Mouse (Mus musculus): ENCODE results near the gene Scd4. TPM values are rescaled to one million over a fixed set of nuclear protein-coding genes. Genes with fewer than 3 reads are reported as not detected.
"Not testable (repeated sequence)": the region's sequence is repeated elsewhere in the genome, so short reads cannot be mapped to it uniquely, and the experiment has no call there.

Scd4 gene
- total RNA-seq, 1 experiment from 2014 or later, result 2.9 TPM

DNA sequence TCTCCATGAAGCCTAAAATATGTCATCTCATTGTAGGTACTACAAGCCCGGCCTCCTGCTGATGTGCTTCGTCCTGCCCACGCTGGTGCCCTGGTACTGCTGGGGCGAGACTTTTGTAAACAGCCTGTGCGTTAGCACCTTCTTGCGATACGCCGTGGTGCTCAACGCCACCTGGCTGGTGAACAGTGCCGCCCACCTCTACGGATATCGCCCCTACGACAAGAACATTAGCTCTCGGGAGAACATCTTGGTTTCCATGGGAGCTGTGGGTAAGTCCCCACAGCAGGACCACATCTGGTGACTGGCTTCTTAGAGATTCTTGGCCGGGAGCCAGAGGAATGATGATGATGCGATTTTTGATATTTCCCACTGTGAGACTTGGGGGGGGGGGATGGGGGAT is 31.7 kb upstream of the Scd4 start:
- no peak for DNase-seq

DNA sequence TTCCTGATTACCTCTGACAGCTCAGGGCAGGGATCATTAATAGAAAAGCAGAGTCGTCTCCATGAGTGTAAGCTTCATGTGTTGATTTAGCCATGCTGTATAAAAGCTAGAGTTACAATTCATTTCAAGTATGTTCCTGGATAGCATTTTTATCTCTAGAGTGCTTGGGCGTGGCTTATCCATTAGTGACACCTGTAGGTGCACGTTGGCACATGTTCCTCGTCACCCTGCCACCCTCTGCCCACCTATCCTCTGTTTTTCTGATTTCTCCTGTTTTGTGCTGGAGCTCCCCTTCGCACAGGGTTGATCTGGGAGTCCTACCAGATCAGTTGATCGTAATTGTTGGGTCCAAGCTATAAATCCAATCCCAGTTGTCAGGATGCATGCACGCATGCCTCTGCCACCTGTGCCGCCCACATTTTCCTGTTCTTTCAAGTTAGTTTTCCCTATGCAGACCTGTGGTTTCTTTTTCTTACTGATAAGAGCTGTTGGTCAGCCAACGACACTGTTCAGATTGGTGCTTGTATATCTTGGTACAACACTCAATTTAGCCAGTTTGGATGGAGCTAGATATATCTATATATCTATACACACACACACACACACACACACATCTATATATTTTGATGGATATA is 31.1 kb upstream of the Scd4 start:
- DNase-seq, result no peak

DNA sequence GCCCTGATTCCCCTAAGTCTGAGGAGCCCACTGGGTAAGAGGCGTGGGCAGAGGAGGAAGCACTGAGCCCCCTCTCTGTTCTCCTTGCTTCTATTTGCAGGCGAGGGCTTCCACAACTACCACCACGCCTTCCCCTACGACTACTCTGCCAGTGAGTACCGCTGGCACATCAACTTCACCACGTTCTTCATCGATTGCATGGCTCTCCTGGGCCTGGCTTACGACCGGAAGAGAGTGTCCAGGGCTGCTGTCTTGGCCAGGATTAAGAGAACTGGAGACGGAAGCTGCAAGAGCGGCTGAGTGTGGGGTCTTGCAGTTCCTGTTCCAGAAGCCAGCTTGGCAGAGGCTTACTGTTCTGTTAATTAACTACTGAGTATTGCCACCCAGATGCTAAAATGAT is 30.0 kb upstream of the Scd4 start:
- DNase-seq, result no peak

DNA sequence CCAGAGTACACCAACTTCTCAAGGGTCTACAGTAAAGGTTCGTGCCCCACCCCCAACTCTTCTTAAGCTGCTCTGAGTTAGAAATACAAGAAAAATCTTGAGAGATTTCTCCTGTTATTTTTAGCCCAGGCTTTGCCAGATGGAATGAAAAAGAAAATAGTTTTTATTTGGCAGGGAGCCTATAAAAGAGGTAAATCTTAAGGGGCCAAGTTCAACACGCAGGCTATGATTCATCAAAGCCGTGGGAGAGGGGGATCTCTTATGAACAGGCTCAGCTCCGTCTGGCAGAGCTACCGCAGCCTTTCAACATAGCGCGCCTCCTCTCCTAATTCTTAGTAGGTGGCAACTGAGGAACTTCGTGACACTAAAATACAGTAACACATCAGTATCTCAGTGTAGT is 29.4 kb upstream of the Scd4 start:
- DNase-seq, result no peak

- no peak for DNase-seq
Measured at GRCm38 (mm10) chr19:44304419-44304818, 28.5 kb upstream of the Scd4 start.

DNA sequence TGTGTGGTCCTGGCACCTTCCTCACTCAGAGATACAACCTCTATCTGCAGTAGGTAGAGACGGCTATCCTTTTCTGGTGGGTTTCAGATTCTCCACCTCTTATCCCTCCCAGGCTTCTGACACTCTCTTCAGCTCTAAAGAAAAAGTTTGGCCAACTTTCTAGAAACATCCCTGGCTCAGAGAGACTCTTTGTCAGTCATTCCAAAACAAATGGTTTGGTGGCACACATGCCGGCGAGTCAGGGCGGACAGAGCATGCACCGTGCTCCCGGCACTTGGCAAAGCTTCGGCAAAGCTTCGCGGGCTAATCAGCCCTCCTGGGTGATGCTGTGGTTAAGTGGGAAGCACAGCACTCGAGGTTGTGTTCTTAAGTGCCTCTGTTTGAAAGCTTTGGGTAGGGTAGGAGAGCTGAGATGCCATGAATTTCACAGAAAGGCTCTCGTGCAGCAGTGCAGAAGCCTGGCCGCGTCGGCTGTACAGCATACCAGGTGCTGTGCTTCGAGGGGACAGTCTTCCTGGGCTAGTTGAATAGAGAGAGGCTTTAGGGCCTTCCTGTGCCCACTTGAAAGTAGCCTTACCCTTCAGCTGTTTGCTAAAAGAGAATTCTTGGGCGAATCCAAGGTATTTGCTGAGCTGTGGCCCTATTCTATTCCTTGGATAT is 27.9 kb upstream of the Scd4 start:
- no peak for DNase-seq

DNA sequence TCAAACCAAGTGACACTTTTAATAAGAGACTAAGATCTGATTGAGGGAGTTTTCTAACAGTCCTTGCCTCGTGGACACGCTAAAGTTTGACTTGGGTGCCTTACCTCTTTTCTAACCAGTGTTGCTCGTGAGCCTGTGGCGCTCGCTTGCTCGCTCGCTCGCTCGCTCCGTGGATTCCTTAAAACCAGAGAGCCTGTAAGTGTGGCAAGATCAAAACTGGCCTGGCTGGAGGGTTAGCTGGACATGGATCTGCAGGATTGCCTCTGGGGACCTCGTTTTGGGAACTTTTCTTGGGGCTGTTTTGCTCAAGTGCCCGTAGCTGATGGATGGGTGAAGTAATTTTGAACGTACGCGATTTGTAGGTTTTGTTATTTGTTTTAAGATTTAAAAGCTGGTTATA is 27.2 kb upstream of the Scd4 start:
- DNase-seq, result no peak

DNA sequence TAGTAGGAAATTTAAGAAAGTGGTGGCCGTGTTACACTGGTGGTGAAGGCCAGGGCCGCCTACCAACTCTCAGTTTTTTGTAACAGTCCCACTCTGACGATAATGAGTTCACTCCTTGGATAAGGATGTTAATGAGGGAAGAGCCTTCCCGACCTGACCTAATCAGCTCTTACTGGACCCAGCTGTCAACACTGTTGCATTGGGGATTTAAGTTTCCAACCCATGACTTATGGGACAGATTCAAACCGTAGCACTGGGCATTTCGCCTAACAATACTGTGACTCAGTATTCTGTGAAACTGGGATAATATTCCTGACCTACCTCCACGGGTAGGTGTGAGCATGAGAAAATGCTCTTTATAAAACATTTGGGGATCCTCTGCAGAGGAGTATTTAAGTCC is 26.7 kb upstream of the Scd4 start:
- no peak for DNase-seq

DNA sequence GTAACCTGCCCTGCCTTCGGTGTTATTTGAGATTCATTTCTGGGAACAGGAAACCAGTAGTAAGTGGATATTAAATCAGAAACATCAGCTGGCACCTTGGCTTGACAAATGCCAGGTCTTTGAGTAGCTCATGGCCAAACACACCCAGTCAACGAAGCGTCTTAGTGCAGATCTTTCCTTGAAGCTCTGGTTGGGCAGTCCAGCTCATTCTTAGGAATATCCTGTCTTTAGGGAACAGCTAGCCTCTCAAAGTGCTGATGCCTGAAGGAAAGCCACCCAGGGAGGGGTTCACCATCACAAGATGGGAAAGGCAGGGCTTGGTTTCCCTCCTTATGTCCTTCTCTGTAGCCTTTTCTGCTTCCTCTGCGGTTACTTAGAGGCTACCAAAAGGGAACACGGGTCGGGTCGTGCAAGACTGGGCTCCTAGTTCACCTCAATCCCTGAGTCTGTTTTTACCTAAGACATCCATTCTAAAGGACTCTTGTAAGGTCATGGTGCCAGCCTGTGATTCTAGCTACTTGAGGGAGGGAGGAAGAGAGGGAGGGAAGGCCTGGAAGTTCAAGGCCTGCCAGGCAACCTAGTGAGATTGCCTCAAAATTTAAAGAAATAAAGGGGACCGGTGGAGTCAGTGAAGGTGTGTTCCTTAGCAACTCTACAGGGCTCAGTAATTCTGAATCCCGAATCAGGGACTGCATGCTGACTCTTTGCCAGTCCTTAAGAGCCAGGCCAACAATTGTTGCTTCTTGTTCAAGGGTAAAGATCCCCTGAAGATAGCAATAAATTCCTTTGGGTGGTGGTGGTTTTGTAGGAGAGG is 25.6 kb upstream of the Scd4 start:
- peak; percentile 7 for DNase-seq

DNA sequence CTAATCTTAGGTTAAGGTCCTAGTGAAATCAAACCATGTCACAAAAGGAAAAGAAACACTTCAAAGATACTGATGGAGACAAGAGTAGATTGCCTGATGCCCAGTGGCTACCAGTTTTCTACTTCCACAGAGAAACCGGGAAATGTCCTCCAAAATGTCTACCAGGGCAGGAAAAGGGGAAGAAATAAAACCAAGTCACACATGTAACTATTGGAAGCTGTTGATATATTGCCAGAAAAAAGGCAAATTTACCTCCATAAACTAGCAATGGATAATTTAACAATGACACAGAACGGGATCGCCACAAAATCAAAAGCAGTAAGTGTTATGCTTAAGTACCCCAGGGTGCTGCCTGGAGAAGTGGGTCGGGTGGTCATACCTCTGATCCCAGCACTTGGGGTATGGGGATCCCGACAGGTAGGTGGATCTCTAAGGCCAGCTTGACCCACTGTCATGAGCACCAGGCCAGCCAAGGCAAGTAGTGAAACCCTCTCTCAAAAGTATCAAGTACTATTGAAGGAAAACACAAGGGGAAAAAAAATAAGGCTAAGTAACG is 24.9 kb upstream of the Scd4 start:
- no peak for DNase-seq

GRCm38 (mm10) chr19:44308611-44309246 is 24.2 kb upstream of the Scd4 start:
- no peak for DNase-seq

DNA sequence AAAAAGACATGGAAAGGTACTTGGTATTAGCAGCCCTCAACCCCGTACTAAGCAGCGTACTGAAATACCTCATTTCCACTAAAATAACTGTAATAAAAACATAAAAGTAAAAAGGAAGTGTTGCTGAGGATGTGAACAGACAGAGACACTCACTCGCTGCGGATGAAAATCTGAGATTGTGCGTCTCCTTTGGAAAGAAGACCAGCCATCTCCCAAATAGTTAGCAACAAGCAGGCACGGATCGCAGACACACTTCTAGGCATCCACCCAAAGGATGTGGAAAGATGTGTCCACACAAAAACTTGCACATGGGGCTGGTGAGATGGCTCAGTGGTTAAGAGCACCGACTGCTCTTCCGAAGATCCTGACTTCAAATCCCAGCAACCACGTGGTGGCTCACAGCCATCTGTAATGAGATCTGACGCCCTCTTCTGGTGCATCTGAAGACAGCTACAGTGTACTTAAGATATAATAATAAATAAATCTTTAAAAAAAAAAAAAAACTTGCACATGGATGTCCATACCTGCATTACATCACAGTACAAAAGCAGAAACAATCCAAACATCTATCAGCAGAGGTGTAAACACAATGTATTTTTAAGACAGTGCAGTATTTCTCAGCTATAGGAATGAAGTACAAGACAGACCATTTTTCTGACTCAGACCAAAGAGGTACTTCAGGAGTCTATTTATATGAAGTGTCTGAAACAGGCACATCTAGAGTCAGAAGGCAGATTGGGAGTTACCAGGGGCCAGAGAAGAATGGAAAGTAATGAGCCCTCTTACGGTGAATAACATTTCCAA is 23.3 kb upstream of the Scd4 start:
- no peak for DNase-seq

DNA sequence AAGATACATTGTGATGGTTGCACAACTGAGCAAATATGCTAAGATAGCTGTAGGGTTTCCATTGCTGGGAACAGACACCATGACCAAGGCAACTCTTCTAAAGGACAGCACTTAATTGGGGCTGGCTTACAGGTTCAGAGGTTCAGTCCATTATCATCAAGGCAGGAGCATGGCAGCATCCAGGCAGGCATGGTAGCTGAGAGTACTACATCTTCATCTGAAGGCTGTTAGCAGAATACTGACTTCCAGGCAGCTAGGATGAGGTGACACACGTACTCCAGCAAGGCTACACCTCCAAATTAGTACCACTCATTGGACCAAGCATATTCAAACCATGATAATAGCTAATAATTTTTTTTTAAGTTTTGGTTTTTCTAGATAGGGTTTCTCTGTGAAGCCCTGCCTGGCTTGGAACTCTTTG is 22.7 kb upstream of the Scd4 start:
- not testable (repeated sequence) for DNase-seq

GRCm38 (mm10) chr19:44310814-44311213 is 22.1 kb upstream of the Scd4 start:
- no peak for DNase-seq

DNA sequence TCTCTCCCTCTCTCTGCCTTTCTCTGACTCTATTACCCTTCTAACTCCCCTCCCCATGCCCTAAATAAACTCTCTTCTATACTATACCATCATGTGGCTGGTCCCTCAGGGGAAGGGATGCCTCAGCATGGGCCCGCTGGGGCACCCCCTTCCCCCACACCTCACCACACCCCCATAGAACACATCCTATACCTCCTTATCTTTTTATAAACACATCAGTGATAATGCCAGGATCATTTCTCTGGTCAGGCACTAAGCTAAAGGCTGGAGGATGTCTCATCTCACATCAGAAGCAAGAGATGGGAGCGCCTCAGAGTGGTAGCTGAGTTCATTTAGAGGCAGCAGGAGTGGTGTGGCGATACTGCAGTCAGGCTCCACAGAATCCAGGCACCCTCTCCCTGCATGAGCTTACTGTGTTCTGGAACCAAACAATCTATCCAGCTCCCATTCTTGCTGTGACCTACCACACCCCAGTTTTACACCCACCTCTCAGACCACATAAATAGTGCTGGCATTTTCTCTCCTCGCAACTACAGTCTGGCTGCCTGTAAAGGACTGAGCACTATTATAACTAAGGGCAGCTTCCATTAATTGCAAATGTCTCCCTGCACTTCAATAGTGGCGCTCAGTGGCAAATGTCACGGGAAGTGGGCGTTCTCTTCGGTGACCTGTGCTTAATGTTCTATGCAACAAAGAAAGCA is 21.4 kb upstream of the Scd4 start:
- no peak for DNase-seq

DNA sequence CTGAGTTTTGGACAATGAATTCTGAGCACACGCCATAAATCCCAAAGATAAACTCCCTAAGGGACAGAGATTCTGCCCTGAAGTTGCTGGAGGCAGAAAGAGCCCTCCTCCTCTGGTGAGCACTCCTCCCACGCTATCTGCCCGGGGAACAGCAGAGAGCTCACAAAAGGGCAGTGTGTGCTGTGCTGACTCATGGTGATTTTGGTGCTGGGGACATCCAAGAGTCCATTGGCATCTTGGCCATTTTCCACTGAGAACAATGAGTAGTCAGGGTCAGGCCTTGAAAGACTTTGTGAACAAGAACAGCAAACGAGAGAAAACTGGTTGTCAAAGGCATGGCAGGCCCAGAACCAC is 20.9 kb upstream of the Scd4 start:
- DNase-seq, result peak; percentile 78

DNA sequence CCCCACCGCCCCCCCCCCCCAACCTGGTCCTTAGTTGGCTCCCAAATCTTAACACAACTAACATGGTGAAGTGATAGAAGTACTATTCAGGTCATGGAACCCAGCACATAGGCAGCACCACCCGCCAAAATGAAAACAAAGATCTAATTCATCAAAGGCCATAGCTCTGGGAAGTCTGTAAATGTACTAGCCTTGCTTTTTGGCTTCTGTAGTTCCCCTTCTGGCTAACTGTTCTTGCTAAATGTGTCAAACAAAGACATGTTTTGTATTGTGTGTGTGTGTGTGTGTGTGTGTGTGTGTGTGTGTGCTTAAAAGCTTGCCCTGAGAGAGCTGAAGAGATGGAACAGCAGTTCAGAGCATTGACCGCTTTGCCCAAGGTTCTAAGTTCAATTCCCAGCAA is 19.8 kb upstream of the Scd4 start:
- DNase-seq, result no peak

GRCm38 (mm10) chr19:44314327-44314759 is 18.5 kb upstream of the Scd4 start:
- peak; percentile 95 for DNase-seq

GRCm38 (mm10) chr19:44314871-44315414 is 17.9 kb upstream of the Scd4 start:
- DNase-seq, result peak; percentile 86

GRCm38 (mm10) chr19:44316752-44317315 is 16.1 kb upstream of the Scd4 start:
- no peak for DNase-seq

- no peak for DNase-seq
Measured at GRCm38 (mm10) chr19:44317391-44317790, 15.5 kb upstream of the Scd4 start.
